Mouse (Mus musculus) right cerebral cortex, adult 2 months (tissue): ENCODE results near the gene Dntt.

Source experiments
- DNase-seq, 2 experiments: peaks; one replicate each; pipeline ENCODE4 v3.0.0; 2021 to 2022; ENCODE audit warnings: low spot score in 2 of 2

Dntt gene

DNA sequence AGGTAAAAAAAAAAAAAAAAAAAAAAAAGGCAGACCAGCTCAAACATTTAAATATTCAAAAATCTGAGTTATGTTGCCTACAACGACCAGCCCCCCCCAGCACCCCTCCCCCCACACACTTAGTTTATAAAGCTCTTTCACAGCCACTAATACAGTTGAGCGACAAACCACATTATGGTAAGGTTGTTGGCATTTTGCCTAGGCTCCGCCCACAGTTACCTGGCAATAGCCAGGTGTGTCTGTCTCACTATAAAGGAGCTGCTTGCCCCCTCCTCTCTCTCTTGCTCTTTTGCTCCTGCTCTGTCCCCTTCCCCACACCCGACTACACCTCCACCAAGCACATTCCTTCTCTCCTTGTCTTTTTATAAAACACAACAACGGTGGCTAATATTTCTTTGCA is 17.4 kb upstream of the Dntt start:
- DNase-seq = no peak

DNA sequence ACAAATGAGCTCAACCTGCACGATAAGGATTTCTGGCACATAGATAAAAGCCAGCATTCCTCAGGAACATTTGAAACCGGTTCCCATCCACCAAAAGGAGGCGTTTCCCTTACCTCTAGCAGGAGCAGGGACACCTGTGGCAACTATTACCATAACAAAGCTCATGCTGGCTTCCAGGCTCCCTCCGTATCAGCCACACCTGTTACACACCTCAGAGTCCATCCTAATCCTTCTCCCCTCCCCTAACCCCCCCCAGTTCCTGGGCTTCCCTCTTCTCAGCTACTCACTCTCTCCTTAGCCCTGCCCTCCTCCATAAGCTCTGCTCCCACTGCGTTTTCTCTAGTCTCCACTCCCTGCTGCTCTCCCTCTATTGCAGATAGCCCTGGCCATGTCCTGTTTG is 15.5 kb upstream of the Dntt start:
- no peak for DNase-seq

GRCm38 (mm10) chr19:41014003-41014402 is 15.1 kb upstream of the Dntt start:
- DNase-seq = peak in 1 of 2 experiments; percentile 55

GRCm38 (mm10) chr19:41015951-41016716 is 12.9 kb upstream of the Dntt start:
- peak; percentile 78 to 80 for DNase-seq

- no peak for DNase-seq
These were observed 9.9 kb upstream of the Dntt start for GRCm38 (mm10) chr19:41019164-41019675.

- DNase-seq = no peak
These were observed 8.5 kb upstream of the Dntt start for GRCm38 (mm10) chr19:41020537-41020936.

GRCm38 (mm10) chr19:41022244-41022643 is 6.8 kb upstream of the Dntt start:
- peak; percentile 25 to 30 for DNase-seq

DNA sequence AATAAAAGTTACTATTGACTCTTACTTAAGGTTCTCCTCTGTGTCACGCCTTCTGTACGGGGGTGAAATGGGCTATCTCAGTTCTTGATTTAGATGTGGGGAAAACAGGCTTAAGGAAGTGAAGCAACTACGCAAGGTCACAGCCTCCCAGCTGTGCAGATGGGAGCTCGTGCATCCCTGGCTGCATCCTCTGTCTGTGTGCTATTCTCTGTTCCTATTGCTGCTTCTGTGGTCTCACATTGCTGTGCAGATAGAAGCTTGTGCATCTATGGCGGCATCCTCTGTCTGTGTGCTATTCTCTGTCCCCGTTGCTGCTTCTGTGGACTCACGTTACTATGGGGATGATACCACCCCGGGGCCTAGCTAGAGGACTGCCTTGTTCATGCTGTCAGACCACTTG is 2.5 kb upstream of the Dntt start:
- no peak for DNase-seq

DNA sequence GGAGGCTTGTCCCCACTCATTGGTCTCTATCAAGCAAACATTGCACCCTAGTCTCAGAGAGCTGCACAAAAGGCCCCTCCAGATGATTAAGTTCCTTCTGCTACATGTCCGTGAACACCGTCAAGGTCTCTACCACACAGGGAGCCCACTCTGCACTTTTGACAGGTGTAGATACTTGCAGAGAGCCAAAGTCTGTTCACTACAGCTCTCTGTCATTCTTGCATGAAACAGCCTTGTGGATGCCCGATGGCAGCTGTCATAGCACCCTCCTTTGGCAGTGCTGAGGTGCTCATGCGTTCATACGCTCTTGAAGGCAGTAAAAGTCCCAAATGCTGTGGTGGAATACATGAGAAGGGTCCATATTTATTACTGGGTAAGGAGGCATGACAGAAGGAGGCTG is 2.1 kb upstream of the Dntt start:
- no peak for DNase-seq

DNA sequence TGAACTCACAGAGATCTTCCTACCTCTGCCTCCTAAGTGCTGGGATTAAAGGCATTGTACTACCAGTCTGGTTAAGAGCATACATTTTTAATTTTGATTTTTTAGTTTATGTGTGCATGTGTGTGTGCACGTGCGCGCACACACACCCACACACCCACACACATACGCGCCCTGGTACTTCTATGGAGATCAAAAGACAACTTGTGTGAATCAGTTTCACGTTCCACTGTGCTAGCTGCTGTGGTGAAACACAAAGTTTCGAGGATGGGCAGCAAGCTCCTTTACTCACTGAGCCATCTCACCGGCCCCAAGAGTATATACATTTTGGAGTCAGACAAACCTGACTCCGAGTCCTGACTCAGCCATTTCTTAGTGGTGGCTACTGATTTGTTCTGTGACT is 1.5 kb upstream of the Dntt start:
- no peak for DNase-seq

DNA sequence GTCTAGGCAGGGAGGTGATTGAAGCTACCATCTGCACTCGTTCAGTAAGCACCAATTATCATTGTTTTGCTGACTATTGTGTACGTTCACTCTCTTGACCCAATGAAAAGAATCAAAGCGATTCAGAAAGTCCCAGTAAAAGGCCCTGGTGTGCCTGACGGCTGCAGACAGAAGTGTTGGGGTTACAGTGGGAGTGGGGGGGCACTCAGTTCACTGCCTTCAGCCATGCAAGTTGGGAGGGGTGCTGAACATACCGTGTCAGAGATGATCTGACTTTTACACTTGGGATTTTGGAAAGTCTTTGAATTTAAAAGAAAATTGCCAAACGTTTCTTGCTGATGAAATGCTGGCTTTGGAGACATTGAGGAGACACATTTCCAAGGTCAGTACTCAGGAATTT is 1.1 kb downstream of the Dntt start:
- DNase-seq = no peak

DNA sequence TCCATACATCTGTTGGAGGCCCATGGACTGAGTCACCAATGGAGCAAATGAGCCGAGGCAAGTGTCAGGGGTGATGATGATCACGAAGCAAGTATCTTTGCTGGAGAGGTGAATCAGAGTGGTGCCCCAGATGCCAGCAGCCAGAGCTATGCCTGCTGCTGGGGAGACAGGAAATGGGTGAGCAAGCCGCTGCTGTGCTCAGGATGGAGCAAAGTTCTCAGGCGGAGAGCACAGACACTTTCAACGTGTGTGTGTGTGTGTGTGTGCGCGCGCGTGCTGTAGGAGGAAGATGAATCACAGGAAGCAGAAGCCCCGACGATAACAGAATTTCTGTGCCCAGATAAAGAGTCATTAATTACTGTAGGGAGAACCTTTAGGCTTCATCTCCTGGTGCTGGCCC is 1.9 kb downstream of the Dntt start:
- no peak for DNase-seq

- no peak for DNase-seq
These were observed 2.8 kb downstream of the Dntt start for GRCm38 (mm10) chr19:41031869-41032268.

GRCm38 (mm10) chr19:41035809-41036551 is 6.9 kb downstream of the Dntt start:
- DNase-seq = peak in 1 of 2 experiments; percentile 16

DNA sequence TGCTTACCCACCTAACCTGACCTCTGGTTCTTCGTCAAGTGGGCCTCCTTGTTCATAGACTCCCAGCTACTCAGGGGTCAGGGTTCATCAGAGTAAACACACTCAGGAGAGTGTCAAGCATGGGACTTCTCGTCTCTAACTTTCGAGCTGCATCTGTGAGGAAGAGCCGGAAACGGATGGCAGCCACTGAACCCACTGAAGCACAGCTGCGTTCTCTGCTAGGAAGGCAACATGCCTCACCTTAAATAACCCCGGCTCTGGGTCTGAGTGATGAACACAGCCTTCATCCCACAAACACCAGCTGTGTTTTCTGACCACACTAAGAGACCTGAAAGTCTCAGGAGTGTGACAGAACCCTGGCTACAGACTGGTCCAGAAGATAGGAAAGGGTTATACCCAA is 10.0 kb downstream of the Dntt start:
- DNase-seq = no peak

GRCm38 (mm10) chr19:41045091-41045770 is 16.2 kb downstream of the Dntt start:
- no peak for DNase-seq

DNA sequence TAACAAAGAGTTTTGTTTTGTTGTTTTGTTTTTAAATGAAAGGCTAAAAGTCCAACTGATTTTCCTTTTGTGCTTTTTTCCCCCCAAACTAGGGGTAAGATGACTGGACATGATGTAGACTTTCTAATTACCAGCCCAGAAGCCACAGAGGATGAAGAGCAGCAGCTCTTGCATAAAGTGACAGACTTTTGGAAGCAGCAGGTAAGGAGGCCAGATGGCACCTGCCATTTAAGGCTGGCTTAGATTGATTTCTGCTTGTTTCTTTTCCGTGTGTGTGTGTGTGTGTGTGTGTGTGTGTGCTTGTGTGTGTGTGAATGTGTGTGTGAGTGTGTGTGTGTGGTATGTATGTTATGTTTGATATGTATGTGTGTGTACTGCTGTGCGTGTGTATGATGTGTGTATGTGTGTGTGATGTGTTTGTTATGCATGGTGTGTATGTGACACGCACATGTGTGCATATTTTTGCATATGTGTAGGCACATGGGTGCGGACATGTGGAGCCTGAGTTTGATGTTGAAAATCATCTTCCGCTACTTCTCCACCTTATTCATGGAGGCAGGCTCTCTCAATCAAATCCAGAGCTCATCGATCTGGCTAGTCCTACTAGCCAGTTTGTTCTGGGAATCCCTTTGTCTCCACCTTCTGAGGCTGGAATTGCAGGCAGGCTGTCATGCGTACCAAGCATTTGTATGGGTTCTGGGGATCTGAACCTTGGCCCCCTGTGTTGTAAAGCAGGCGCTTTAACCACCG is 18.5 kb downstream of the Dntt start:
- peak in 1 of 2 experiments; percentile 21 for DNase-seq

DNA sequence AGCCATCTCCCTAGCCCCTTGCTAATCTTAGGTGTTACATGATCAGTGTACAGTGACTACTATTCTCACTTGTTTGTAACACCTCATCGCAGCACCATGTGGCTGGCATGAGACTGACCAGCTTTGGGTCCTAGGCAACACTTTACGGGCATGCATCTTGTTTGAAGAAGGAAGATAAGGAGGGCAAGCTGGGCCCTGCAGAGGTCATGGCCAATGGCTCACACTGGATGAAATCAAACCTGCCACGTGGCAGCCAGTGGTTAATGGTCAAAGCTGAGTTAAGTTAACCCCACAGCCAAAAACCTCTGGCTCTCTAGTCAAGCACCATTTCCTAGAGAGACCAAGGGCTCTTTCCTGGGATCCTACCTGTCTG is 19.1 kb downstream of the Dntt start:
- DNase-seq = no peak

- no peak for DNase-seq
These were observed 22.6 kb downstream of the Dntt start for GRCm38 (mm10) chr19:41051714-41052113.

- DNase-seq = no peak
These were observed 23.2 kb downstream of the Dntt start for GRCm38 (mm10) chr19:41052247-41052646.

DNA sequence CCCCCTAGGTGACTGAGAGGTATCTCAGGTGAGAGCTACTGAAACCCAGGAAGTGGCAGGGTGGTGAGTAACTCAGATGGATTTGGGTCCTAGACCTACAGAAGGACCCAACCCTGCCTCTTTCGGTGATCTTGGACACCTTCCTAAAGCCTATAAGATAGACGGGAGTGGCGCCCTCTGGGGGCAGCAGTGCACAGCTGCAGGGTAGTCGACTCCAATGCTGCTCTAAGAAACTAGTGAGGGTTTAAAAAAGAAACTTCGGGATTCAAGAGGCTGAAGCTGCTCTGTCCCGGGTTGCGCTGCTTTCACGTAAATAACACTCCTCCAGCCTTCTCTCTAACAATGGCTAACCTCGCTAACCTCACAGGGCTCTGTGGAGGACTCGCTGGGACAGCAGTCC is 24.5 kb downstream of the Dntt start:
- DNase-seq = no peak

- DNase-seq = no peak
These were observed 25.6 kb downstream of the Dntt start for GRCm38 (mm10) chr19:41054702-41055101.
